Mouse (Mus musculus) lung, postnatal 10 days (tissue): ENCODE results near the gene Atp2c2.
A peak's percentile ranks its signal among the peaks of the same experiment; 100 is the strongest.

ENCODE experiments used
- DNase-seq: peaks from one replicate; pipeline ENCODE4 v3.0.0; 2021

The Atp2c2 gene

DNA sequence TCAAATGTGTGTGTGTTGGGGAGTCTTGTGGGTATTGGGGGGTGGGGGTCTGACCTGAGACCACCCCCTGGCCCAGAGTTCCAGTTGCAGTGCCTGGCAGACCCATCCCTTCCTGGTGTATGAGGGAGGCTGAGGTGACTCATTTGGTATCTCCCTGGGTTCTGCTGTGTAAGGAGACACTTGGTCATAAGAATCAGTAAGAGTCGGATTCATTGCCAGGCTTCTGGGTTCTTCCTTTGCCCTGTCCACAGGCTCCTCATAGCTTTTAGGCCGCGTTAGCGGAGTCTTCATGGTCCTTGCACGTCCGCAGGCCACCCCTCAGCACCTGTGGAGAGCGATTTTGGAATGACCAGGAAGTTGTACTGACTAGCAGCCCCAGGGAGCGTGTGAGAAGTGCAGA is 8.7 kb downstream of the Atp2c2 start:
- DNase-seq: no peak

DNA sequence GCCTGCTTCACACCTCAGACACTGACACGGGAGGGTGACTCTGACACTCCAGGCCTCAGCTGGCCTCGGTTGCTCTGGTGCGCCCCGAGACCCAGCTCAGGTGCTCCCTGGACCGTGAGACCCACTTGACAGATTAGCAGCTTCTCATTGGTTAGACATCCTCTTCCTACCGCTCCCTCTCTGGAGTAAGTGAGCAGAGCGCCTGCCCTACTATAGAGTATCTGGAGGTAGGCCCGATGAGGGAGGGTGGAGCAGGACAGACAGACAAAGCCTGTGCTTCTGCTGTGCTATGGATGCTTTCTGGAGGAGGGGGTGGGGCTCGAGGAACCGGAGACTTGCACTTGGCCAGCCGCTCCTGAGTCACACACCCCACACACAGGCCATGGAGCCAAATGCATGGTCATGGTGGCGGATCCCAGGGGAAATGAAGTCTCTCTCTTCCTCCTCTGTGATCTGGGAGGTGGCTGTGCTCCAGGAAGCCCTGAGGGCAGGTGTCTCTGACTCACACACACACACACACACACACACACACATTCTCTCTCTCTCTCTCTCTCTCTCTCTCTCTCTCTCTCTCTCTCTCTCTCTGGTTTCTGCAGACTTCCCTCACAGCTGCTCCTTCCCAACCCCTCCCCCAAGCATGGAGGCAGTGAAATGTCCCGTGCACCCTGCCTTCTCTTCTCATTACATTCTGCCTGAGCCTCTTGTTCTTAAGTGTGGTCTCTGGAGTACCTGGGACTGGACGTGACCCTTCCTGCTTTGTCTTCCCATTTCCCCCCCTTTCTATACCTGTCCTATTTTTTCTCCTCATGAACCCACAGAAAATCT is 9.3 kb downstream of the Atp2c2 start:
- no peak for DNase-seq

DNA sequence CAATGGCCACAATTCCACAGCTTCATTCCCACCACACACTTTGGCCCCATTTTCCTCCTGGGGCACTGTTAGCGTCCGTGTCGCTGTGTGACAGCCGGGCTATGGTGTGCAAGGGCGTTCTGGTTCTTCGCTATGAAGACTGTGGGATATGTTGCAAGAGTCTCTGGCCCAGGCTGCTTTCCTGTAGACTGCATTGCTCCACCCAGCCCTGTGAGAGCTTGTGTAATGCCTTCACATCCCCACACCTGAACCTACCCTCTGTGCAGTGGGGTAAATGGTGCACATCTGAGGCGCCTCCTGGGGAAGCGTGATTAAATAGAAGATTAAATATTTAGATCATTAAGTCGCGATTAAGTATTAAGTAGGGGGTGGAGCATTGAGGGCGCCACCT is 9.9 kb downstream of the Atp2c2 start:
- DNase-seq: peak; percentile 25

DNA sequence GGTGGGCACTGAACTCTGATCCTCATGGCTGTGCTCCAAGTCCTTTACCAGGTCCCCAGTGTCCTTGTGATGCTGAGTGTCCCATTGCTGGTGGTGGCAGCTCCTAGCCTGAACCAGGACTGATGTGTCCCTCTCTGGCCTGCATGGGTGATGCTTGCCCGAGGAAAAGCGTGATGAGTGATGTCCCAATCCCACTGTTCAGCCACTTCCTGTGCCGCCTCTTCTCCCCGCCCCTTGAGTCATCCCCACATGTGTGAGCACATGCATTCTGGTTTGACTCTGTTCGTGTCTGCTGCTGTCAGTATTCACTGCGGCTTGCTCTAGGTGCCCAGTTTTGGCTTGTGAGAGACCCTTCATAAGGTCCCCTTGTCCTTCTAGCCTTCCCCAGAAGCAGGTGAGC is 12.4 kb downstream of the Atp2c2 start:
- DNase-seq: peak; percentile 78

DNA sequence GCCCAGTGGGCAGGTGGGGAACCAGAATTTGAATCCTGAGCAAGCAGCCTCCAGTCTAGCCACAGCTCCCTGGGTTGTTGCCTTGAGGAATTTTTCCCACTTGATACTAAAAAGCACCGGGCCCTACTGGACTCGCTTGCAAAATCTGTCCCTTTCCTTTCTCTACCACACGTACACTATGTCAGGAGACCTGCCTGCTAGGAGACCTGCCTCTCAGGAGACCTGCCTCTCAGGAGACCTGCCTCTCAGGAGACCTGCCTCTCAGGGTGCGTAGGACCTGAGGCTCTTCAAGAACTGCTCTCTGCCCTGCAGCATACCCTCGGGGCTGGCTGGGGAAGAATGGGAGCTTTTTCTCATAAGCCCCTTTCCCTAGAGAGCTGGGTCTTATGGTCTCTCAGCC is 13.6 kb downstream of the Atp2c2 start:
- DNase-seq: no peak

DNA sequence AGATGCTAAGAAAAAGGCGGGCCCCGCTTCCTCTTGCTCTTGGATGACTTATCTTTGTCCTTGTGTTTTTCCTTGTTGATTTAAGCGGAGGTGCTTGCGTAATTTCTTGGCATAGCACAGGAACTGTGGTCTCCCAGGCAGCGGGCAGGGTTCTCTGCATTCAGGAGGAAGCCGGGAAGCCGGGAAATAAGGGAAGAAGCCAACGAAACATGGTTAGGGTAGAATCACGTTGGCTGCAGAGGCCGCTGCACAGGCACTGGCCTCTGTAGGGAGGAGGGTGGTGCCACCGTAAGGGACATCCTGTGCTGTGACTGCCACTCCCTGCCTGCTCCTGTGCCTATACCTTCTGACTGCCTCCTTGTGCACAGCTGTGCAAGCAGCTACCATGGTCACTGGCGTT is 15.4 kb downstream of the Atp2c2 start:
- DNase-seq: peak; percentile 85

DNA sequence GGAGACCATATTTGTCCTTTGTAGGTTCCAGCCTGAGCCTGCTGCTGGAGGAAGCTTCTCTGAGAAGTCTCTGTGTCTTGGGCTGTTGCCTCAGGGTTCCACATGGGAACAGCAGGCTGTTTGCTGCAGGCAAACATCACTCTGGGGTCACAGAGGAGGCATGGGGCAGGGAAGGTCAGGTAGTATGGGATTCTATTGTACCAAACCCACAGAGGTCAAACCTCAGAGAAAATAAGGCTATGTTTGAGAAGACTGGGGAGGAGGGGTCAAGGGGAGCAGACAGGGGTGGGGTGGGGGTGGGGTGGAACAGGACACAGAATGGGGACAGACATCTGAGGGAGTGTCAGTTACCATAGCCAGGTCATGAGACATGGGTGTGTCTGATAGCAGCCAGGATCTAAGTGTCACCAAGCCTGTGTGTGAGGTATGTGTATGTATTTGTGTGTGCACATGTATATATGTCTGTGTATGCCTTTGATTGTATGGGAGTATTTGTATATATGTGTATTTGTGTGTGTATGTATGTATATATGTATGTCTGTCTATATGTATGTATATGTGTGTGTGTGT is 17.0 kb downstream of the Atp2c2 start:
- no peak for DNase-seq

DNA sequence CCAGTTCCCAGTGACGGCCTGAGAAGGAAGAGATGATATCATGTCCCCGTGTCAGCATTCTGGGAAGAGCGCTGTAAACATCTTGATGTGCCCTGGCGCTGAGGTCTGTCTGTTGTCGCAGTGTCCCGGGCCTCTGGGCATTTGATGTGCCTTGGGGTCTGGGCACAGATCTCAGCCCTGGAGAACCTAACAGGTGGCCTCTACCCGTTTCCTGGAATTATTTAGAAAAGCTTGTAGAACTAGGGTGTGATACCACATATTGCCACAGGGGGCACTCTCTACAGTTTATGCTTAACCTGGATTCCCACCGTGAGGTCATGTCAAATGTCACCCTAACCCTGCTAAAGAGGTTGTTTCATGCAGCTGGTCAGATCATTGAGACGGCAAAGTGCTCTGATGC is 18.0 kb downstream of the Atp2c2 start:
- peak; percentile 58 for DNase-seq

DNA sequence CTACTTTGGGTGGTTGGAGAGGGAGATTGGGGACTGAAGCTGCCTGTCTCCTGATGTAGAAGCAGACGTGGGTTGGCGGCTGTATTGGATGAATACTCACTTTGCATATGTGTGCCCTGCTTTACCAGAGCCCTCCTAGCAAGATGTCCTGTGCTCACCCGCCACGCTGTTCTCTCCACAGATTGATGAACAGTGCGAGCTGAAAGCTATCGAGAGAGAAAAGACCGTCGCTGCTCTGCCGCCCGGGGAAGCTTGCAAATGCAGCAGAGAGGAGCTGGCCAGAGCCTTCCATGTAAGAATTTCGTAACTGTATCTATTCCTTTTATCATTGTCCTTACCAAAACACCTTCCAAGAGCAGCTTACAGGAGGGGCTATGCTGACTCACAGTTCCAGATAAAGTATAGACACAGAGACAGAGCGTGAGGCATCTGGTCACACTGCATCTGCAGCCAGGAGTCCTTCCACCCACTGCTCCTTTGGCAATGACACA is 19.2 kb downstream of the Atp2c2 start:
- no peak for DNase-seq

DNA sequence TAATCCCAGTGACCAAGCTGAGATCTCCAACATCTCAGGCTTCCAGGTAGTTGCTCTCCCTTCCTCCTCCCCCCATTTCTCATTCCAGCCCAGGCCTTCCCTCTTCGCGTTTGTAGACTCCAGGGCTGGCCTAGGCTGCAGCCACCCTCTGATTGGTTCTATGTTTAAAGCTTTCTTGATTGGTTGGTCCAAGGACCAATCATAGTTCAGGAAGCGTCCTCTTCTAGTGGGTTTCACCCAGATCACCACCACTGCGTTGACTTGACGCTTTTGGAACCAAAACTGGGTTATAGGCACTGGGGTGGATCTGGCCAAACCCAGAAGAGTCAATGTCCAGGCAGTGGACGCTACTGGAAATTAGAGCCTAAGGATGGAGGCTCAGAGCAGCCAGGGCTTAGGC is 22.5 kb downstream of the Atp2c2 start:
- DNase-seq: no peak

DNA sequence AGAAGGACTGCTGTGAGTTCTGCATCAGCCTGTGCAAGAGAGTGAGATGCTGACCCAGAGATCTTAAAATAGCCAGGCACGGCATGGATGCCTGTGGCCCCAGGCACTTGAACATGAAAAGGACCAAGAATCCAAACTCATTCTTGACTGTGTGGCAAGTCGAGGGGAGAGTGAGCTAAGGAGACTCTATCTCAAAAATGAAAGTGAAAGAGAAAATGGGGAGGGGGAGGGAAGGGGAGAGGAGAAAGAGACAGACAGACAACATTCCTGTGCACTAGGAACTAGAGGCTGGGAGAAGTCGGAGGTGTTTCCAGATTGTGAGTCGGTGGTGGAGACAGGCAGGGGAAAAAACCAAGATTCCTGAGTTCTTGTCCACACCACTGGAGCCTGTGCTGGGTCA is 23.9 kb downstream of the Atp2c2 start:
- no peak for DNase-seq

DNA sequence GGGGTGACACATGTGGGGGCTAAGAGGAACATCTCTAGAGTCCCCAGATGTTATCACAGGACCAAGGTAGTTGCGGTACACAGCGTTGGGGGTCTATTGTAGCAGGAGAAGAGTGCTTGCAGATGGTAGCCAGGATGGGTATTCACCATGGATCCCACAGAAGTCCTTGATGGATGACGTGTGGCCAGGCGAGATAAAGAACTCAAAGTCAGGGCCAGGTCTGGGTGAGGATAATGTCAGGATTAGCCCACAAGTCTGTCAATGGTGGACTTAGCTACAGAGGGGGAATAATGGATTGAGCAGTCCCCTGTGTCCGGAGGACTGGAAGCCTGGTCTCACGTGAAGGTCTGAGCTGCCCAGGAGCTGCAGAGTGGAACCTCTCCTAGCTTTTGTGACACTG is 24.8 kb downstream of the Atp2c2 start:
- DNase-seq: no peak

DNA sequence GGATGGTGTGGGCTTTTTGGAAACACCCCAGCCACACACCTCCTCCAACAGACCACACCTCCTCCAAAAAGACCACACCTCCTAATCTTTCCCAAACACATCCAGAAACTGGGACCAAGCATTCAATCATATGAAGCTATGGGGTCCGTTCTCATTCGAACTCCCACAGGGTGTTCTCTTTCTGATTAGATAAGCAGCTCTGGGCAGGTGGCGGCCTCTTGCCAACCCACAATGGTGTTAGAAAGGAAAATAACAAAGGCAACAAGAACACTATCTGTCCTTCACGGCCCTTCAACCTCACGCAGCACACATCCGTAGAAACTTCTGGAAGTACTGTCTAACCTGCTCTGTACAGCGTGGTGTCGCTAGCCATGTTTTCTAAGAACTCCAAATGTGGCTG is 27.3 kb downstream of the Atp2c2 start:
- DNase-seq: no peak

DNA sequence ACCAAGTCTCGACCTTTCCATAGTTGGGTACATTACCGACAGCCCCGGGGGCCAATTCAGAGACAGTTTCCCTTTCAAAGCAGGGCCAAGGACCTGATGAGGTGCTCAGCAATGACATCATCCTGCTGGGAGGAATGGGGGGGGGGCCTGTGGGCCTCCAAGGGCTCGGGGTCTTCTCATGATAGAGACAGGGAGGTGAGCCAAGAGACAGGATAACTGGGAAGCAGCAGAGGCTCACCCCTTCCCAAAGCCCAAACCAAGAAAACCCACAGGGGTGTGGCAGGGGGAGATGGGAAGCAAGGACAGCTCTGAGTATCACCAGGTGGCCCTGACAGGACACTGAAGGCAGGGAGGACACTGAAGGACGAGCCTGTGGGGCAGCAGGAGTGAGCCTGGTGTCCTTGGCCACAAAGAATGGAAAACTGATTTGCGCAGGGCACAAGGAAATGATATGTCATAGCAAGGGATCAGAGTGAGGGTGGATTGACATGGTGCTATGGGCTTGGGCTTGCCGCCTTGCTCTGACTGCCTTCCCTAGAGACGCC is 28.6 kb downstream of the Atp2c2 start:
- DNase-seq: no peak

DNA sequence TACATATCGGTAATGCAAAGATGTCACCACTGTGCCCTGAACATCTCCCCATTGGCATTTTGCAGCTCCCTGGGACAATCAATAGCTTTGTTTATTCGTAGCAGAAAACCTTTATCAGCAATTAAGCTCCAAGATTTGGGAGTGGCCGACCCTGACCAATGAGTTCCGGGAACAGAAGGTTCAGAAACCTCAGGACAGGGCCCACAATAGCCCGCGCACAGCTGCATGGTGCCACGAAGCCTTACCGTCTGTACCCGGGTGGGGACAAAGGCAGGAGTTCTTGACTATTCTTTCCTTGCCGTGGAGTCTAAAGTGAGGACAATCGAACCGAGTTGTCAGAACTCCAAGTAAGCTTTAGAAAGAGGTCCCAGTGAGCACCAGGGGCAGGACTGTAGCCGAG is 32.3 kb downstream of the Atp2c2 start:
- no peak for DNase-seq

DNA sequence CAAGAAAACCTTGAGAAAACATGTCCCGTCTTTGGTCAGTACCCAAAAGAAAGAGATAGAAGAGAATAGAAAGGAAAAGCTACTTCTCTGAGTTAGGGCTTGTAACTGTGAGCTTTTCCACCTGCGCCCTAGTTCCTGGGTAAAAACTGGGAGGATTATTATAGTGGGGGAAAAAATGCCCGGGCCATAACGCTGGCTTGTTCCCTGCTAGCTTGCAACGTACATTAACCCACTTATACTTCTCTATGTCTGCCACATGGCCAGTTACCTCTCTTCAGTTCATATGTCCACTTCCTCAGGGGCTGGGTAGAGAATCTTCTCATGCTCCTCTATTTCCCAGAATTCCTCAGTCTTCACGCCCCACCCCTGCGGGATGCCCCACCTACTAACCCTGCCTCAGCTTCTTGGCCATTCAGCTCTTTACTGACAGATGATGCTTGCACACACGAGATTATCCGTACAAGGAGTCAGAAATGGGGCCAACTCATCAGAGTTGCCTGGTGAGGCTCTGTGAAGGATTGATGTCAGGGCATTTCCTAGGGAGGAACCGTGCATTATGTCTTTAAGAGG is 36.6 kb downstream of the Atp2c2 start:
- DNase-seq: no peak

DNA sequence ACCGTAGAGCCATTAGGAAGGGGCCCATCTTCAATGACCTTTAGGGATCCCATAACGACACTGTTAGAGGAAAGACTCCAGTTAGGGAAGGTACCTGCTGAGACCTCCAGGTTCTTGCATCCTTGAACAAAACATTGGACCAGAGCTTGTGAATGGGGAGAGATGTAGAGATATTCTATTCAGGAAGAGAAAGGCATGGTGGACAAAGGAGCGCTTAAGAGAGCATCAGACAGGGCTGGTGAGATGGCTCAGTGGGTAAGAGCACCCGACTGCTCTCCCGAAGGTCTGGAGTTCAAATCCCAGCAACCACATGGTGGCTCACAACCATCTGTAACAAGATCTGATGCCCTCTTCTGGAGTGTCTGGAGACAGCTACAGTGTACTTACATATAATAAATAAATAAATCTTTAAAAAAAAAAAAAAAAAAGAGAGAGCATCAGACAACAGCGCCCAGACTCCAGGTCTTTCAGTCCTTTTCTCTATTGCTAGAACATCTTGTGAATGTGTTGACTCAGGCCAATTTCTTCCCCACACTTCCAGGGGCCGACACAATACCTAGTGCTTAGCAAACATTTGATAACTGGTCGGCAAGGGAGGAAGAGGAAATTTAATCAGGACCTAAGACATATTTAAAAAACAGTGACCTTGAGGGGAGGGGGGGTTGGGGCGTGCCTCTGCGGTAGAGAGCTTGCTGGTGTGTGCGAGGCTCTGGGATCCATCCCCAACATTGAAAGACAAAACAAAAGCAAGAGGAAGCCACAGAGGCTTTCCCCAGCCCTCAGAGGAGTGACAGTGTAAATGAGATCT is 37.5 kb downstream of the Atp2c2 start:
- DNase-seq: no peak

DNA sequence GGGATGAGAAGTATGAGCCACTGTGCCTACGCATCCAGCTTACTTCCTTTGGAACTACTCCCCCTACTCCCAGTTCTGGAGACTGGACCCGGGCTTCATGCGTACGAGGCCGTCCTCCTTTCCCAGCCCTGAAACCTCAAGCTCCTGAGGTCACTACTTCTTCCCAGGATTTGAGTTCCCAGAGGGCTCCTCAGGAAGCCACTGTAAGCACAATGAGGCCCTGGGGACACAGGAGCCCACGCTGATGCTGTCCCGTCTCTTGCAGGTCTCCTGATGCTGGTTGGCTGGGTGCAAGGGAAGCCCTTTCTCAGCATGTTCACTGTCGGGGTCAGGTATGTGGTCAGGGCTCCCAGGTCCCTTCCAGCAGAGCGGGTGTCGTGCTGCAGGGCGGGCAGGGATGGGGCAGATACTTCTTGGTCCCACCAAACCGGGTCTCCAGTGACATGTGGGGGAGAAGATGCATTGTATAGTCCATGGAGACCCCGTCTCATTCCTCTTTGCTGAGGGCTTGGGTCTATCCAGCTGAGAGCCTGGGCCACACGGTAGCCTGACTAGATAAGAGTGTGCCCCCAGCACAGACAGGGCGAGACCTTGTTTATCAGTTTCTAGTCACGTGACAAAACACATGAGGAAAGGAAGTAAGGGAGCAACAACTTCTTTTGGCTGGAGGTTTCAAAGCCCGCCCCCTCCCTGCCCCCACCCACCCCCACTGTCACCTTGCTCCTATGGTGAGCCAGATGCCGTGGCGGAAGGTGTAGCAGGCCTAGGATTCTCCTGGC is 38.5 kb downstream of the Atp2c2 start:
- DNase-seq: no peak

DNA sequence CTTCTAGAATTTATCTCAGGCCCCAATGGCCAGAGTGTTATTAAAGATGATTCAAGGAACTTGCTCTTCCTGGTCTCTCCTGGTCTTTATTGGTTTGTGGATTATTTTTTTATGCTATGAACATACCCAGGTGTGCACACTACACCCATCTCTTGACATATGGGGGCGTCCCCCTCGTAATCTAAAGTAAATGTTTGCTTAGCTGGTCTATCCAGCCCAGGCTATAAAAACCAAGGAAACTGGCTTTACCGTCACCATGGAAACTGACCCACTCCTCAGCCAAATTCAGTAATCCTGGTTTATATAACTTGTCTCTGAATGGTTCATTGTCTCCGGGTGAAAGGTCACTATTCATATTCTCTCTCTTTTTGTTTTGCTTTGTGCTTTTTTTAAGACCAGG is 40.8 kb downstream of the Atp2c2 start:
- DNase-seq: no peak

DNA sequence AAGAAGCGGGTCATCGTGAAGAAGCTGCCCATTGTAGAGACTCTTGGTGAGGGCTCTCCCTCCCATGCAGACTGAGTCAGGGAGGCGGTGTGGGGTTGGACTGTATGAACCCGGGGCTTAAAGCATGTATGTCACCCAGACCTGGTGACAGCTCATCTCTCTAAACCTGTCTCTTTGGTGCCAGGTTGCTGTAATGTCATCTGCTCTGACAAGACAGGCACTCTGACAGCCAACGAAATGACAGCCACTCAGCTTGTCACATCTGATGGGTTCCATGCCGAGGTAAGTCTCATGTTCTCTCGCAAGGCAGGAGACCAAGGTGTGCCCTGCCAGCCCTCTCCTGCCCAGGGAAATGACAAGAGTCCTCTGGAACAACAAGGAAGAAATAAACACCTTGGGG is 42.6 kb downstream of the Atp2c2 start:
- no peak for DNase-seq

DNA sequence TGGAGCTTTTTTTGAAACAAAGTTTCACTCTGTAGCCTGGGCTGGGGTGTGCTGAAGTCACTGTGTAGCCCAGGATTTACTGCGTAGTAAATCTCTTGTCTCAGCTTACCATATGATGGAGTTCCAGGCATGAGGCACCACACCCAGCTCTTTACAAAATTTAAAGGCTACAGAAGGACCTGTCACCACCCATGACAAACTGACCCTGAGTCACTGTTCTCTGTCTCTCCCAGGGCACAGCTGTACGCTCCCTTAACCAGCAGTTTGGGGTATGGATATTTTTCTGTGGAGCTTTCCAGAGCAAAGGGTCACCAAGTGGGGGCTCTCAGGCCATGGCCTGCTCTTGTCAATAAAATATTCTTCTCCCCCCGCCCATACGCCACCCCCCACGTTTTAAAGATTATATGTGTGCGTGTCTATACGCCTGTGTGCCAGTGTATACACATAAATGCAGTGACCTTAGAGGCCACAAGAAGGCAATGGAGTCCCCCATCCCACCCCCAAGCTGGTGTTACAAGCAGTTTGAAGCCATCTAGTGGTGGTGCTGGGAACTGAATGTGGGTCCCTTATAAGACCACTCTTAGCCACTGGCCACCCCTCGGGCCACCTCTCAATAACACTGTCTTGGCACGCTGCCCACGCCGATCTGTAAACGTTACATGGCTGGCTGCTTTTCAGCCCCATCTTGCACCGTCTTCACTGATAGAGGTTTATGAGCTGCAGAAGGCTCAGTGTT is 43.6 kb downstream of the Atp2c2 start:
- peak; percentile 83 for DNase-seq

DNA sequence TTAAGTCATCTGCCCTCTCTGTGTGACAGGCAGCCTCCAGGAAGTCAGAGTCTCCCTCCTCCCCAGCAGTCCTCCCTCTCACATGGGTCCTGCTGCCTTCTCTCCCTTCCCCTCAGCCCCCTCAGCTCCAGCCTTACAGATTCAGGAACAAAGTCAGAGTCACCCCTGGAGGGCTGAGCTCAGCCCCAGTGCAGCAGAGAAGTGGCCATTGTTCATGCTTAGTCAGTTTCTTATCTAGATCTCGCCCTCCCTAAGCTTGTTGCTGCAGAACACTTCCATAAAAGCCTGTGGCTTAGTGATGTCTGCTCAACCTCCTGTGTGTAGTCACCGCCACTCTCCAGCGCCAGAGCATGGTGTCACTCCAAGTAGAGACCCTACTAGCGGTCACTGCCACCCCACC is 44.8 kb downstream of the Atp2c2 start:
- no peak for DNase-seq
